Mouse (Mus musculus) embryonic facial prominence, embryonic 14.5 days (tissue): ENCODE measurements around the gene Dirc2. TPM values are rescaled to one million over a fixed set of nuclear protein-coding genes. Genes with fewer than 3 reads are reported as not detected.
A peak's percentile ranks its signal among the peaks of the same experiment; 100 is the strongest.

Experiments used
- ATAC-seq: fragments of 200-750 bp; cut with Nextera tagmentation; 2 replicates; pipeline ENCODE4 v1.8.0; 2017; ENCODE audit warnings: low read depth, moderate number of reproducible peaks, moderate TSS enrichment
- DNase-seq: peaks from one replicate; pipeline ENCODE4 v3.0.0-alpha.2; 2015; ENCODE audit warnings: low spot score
- H3K27ac ChIP-seq: fragments of 300-500 bp; sonication (generic); replicated peaks from 2 replicates; pipeline ENCODE4 v1.5.1; 2014; ENCODE audit warnings: low read depth, mild to moderate bottlenecking, low read length, moderate library complexity
- H3K27me3 ChIP-seq: fragments of 300-500 bp; sonication (generic); replicated peaks from 2 replicates; pipeline ENCODE4 v1.6.1; 2014; ENCODE audit warnings: low read length; ENCODE audit not compliant: control insufficient read depth, insufficient read depth
- H3K36me3 ChIP-seq: fragments of 300-500 bp; sonication (generic); 2 replicates; pipeline ENCODE4 v1.6.1; 2014; ENCODE audit warnings: low read length, mixed read lengths; ENCODE audit not compliant: control insufficient read depth, insufficient read depth
- H3K4me1 ChIP-seq: fragments of 300-500 bp; sonication (generic); 2 replicates; pipeline ENCODE4 v1.6.1; 2014; ENCODE audit warnings: antibody characterized with exemption, low read length; ENCODE audit not compliant: control insufficient read depth, insufficient read depth
- H3K4me2 ChIP-seq: fragments of 300-500 bp; sonication (generic); 2 replicates; pipeline ENCODE4 v1.6.1; 2014; ENCODE audit warnings: low read depth, mild to moderate bottlenecking, low read length, moderate library complexity, mixed read lengths
- H3K4me3 ChIP-seq: fragments of 300-500 bp; sonication (generic); 2 replicates; pipeline ENCODE4 v1.5.1; 2014; ENCODE audit warnings: low read depth, mild to moderate bottlenecking, low read length
- H3K9ac ChIP-seq: fragments of 300-500 bp; sonication (generic); 2 replicates; pipeline ENCODE4 v1.6.1; 2014; ENCODE audit warnings: low read depth, mild to moderate bottlenecking, low read length, moderate library complexity, mixed read lengths
- H3K9me3 ChIP-seq: fragments of 300-500 bp; sonication (generic); 2 replicates; pipeline ENCODE4 v1.6.1; 2016; ENCODE audit warnings: low read length; ENCODE audit not compliant: control insufficient read depth
- WGBS: fragments of 180-500 bp; shearing (Covaris S2); extraction: QIAGEN DNeasy Blood & Tissue Kit; methylation state at CpG from one replicate; pipeline ENCODE4 v1.1.7; 2014; 5-methylcytosine and 5-hydroxymethylcytosine counted together
- polyA plus RNA-seq: library from polyadenylated mRNA; unstranded; fragments of >200 nt; fragmentation: Nextera tagmentation; extraction: Ambion mirVana; gene quantifications from 2 replicates; pipeline ENCODE4 v1.2.1, GENCODE M21; 2014

Dirc2 gene
- polyA plus RNA-seq, 1 experiment from 2014 or later, result 21.9 TPM

GRCm38 (mm10) chr16:35677511-35678113, 91.5 kb downstream of the Dirc2 start:
- ATAC-seq, result no peak
- no peak overlapping the region for H3K4me2 ChIP-seq

GRCm38 (mm10) chr16:35664847-35665246, 104.3 kb downstream of the Dirc2 start:
- Histone ChIP-seq H3K4me3 (no peak overlapping the region), H3K4me1 (peaks cover 5% of the 10 kb centered on the region; the same call in 1 of the 2 replicates), H3K4me2 (no peak overlapping the region), H3K9me3 (no peaks in the 10 kb centered on the region), H3K36me3 (no peaks in the 10 kb centered on the region), H3K27ac (no peak overlapping the region), H3K27me3 (peaks cover 16% of the 10 kb centered on the region), H3K9ac (no peak overlapping the region)
- DNase-seq (no peak), ATAC-seq (no peak)
- WGBS, result 83% methylated on average over 4 of the region's 4 CpGs

More at GRCm38 (mm10) chr16:35677511-35678113, 91.5 kb downstream of the Dirc2 start:
- no peak overlapping the region for H3K27ac ChIP-seq
- WGBS, result 68% methylated on average over 8 of the region's 8 CpGs
- H3K9ac ChIP-seq, result no peak overlapping the region
- H3K4me3 ChIP-seq, result no peak overlapping the region
- H3K36me3 ChIP-seq, result no peaks in the 10 kb centered on the region
- H3K4me1 ChIP-seq, result peaks cover 10% of the 10 kb centered on the region
- no peaks in the 10 kb centered on the region for H3K9me3 ChIP-seq
- no peak for DNase-seq
- 0 out of 2 replicates have a peak, but pooled peaks cover 5% of the 10 kb centered on the region for H3K27me3 ChIP-seq

- DNase-seq, result no peak
Observed at GRCm38 (mm10) chr16:35663831-35664414, 105.2 kb downstream of the Dirc2 start.

GRCm38 (mm10) chr16:35660222-35660621, 108.9 kb downstream of the Dirc2 start:
- H3K27ac ChIP-seq, result no peak overlapping the region
- WGBS, result 24% methylated on average over 11 of the region's 36 CpGs
- no peaks in the 10 kb centered on the region for H3K36me3 ChIP-seq
- H3K9ac ChIP-seq, result peak overlapping the region; percentile 3; the same call in 1 of the 2 replicates
- H3K4me3 ChIP-seq, result peak overlapping the region; percentile 37
- H3K4me1 ChIP-seq, result peaks cover 5% of the 10 kb centered on the region; the same call in 1 of the 2 replicates
- no peaks in the 10 kb centered on the region for H3K9me3 ChIP-seq
- DNase-seq (no peak), ATAC-seq (0 out of 2 replicates have a peak, but pooled peaks have one; percentile 15)
- peak overlapping the region; percentile 60 for H3K4me2 ChIP-seq
- H3K27me3 ChIP-seq, result peaks cover 39% of the 10 kb centered on the region

More at GRCm38 (mm10) chr16:35663831-35664414, 105.2 kb downstream of the Dirc2 start:
- Histone ChIP-seq H3K27me3 (peaks cover 26% of the 10 kb centered on the region), H3K36me3 (no peaks in the 10 kb centered on the region), H3K27ac (no peak overlapping the region), H3K4me1 (peaks cover 5% of the 10 kb centered on the region; the same call in 1 of the 2 replicates), H3K9ac (no peak overlapping the region), H3K9me3 (no peaks in the 10 kb centered on the region), H3K4me3 (no peak overlapping the region), H3K4me2 (no peak overlapping the region)
- WGBS, result 91% methylated on average over 9 of the region's 9 CpGs
- ATAC-seq, result no peak

GRCm38 (mm10) chr16:35653951-35654350, 115.2 kb downstream of the Dirc2 start:
- Histone ChIP-seq H3K27ac (no peak overlapping the region), H3K9ac (no peak overlapping the region), H3K9me3 (no peaks in the 10 kb centered on the region), H3K4me3 (no peak overlapping the region), H3K4me1 (no peaks in the 10 kb centered on the region), H3K4me2 (no peak overlapping the region), H3K36me3 (no peaks in the 10 kb centered on the region), H3K27me3 (peaks cover 13% of the 10 kb centered on the region)
- ATAC-seq, result no peak
- 88% methylated on average over 5 of the region's 5 CpGs for WGBS
- DNase-seq, result no peak

- Histone ChIP-seq H3K4me1 (no peaks in the 10 kb centered on the region), H3K27ac (no peak overlapping the region), H3K9me3 (no peaks in the 10 kb centered on the region), H3K36me3 (no peaks in the 10 kb centered on the region), H3K4me2 (no peak overlapping the region), H3K4me3 (no peak overlapping the region), H3K27me3 (peaks cover under 1% of the 10 kb centered on the region; the same call in 1 of the 2 replicates), H3K9ac (no peak overlapping the region)
- ATAC-seq (no peak), DNase-seq (no peak)
- WGBS, result 84% methylated on average over 3 of the region's 3 CpGs
Observed at GRCm38 (mm10) chr16:35652706-35653105, 116.5 kb downstream of the Dirc2 start.

GRCm38 (mm10) chr16:35652206-35652605, 117.0 kb downstream of the Dirc2 start:
- Histone ChIP-seq H3K36me3 (no peaks in the 10 kb centered on the region), H3K27me3 (no peaks in the 10 kb centered on the region; the same call in 1 of the 2 replicates), H3K9me3 (no peaks in the 10 kb centered on the region), H3K4me1 (no peaks in the 10 kb centered on the region), H3K9ac (no peak overlapping the region), H3K4me2 (no peak overlapping the region), H3K27ac (no peak overlapping the region), H3K4me3 (no peak overlapping the region)
- DNase-seq (no peak), ATAC-seq (no peak)
- 57% methylated on average over 6 of the region's 6 CpGs for WGBS

GRCm38 (mm10) chr16:35648862-35649261, 120.3 kb downstream of the Dirc2 start:
- 82% methylated on average over 4 of the region's 4 CpGs for WGBS
- ATAC-seq, result no peak
- no peaks in the 10 kb centered on the region for H3K9me3 ChIP-seq
- H3K27ac ChIP-seq, result no peak overlapping the region
- no peaks in the 10 kb centered on the region for H3K4me1 ChIP-seq
- H3K36me3 ChIP-seq, result no peaks in the 10 kb centered on the region
- H3K27me3 ChIP-seq, result no peaks in the 10 kb centered on the region
- no peak overlapping the region for H3K4me2 ChIP-seq
- no peak for DNase-seq
- H3K4me3 ChIP-seq, result no peak overlapping the region
- H3K9ac ChIP-seq, result no peak overlapping the region
